Mouse (Mus musculus) layer of hippocampus, postnatal 10 days (tissue): ENCODE measurements around the gene Rpap2. TPM values are rescaled to one million over a fixed set of nuclear protein-coding genes. Genes with fewer than 3 reads are reported as not detected.
A peak's percentile ranks its signal among the peaks of the same experiment; 100 is the strongest.

ENCODE experiments used
- DNase-seq, 2 experiments: peaks; one replicate each; pipeline ENCODE4 v3.0.0; 2021; ENCODE audit warnings: low spot score in 2 of 2
- long read RNA-seq: library from polyadenylated mRNA; stranded (forward); transcript quantifications from one replicate; pipeline ENCODE4 v2.0.0, GENCODE M21; 2023
- total RNA-seq, 2 experiments: library from RNA; stranded (reverse); gene quantifications; 2 replicates each; pipeline ENCODE4 v1.2.3; 2021

Rpap2 gene
- 10 to 100 TPM; 21.8 to 21.9 TPM for total RNA-seq
- long read RNA-seq, transcript Rpap2-201 (13 exons, 2,268 nt), result major isoform, 10 of 38 reads
- long read RNA-seq, partial matches to known transcripts, result 18 of 38 reads
- long read RNA-seq, other reads (novel, unspliced or antisense), result 8 of 38 reads

GRCm38 (mm10) chr5:107597301-107598077 is at the start of gene Rpap2, which contains the start of gene Glmn:
Rpap2 (plus strand) TSS chr5:107597373.
Glmn (minus strand) TSS chr5:107597888.
- DNase-seq, result peak; percentile 81 to 85

DNA sequence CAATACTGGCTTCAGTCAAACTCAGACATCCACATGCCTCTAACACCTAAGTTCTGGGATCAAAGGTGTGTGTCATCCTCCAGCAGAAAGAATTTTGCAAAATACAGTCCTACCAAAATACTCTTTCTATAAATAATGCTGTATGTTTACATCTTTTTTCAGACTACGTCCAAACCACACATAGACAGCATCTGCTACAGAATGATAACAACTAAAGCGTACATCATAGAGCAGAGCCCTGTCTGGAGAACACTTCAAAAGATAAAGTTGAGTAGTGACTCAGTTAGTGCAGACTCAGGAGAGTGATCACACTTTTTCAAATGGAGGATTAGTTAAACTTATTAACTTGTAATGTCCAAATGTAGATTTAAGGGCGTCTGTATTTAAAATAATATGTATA is 49.2 kb upstream of the Rpap2 start:
- DNase-seq, result no peak

DNA sequence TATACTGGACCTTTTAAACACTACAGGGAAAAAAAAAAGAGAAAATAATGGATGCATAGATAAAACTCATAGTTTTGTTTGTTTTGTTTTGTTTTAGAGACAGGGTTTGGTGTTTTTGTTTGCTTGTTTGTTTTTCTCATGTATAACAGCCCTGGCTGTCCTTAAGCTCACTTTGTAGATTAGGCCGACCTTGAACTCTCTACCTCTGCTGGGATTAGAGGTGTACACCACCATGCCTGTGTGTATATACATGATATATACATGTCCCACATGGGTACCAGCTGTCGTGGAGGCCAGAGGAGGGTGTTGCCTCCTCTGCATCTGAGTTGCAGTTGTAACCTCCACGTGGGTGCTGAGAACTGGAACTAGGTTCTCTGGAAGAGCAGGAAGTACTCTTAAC is 48.7 kb upstream of the Rpap2 start:
- no peak for DNase-seq

- DNase-seq, result no peak
Measured at GRCm38 (mm10) chr5:107554336-107554735, 42.8 kb upstream of the Rpap2 start.

DNA sequence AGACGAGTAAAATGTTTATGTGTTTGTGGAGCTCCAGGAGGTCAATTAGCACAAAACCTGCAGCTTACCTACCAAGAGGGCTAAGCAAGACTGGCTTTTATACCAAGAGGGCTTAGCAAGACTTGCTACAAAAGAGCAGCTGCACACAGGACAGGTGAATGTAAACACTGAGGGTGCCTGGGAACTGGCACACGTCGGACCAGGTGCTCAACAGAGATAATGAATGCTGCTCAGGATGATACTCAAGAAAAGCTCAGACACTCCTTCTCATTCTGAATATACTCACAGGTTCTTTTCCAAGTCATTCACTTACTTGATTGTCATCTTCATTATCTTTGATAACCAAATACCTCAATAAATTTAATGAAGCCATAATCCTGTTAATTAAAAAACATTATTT is 40.2 kb upstream of the Rpap2 start:
- DNase-seq, result no peak

DNA sequence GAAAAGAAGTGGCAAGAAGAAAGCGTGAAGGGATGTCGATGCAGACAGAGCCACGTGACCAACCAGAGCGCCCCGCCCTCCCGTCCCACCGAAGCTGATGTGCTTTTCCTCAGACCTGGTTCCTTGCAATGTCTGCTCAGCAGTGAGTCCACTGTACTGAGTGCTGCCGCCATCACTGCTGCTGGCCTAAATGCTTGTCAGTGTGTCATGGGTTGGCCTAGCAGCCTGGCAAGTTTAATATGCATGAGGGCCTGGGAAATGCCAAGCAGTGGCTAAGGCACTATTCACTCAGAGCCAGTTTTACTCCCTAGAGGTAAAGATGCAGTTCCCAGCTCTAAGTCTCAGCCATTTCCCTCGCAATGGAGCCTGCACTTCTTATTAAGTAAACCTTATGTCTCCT is 28.0 kb upstream of the Rpap2 start:
- no peak for DNase-seq

GRCm38 (mm10) chr5:107598380-107598779 is 1.2 kb downstream of the Rpap2 start:
- DNase-seq, result no peak

GRCm38 (mm10) chr5:107611224-107611623 is 14.1 kb downstream of the Rpap2 start:
- peak; percentile 72 to 77 for DNase-seq

GRCm38 (mm10) chr5:107617986-107618385 is 20.8 kb downstream of the Rpap2 start:
- no peak for DNase-seq

DNA sequence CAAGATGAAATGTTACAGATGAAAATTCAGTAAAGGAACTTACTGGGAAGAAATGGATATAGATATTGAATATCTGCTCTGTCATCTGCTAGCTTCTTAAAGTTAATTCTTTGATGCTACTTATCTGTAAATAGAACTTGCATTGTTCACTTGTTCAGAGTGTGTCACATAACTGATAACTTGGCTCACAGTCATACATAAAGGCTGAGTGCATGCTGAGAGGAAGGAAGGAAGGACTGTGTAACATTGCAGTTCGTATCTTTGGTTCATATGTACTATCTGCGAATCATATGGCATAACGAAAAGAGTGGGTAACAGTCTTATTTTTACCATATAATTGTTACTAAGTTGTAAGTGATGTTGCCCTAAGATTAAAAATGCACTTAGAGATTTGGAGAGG is 24.2 kb downstream of the Rpap2 start:
- DNase-seq, result no peak

DNA sequence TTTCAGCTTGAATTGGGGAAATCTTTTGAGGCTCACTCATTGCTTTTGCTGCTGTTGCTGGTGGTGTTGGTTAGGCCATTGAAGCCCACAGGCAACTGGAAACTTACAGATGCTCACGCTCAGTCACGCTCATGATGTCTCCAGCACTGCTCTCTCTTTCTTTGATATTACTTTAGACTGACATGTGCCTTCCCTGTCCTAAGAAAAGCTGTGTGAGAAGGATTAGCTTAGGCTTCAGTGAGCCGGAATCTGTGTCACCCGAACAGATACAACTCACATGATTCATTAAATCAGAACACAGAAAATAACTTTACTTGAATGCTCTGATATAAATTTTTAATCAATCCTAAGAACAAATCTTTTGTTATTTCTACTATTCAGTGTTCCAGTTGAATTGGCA is 36.5 kb downstream of the Rpap2 start:
- no peak for DNase-seq

- no peak for DNase-seq
Measured at GRCm38 (mm10) chr5:107637106-107637505, 39.9 kb downstream of the Rpap2 start.

DNA sequence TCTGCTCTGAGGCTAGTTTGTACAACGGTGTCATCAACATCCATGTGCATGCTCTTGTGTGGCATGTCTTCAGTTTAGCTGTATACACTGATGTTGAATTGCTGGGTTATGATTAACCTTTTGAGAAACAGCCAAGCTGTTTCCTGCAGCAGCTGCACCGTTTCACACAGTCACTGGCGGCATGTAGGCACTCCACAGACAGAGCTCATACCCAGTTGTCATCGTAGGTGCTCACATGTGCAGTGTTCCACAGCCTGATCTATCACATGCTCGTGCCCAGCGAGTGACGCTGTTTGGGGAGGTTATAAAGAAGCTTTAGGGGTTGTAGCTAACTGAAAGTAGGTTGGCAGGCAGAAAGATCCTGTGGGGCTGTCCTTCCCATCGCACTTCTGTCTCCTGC is 41.2 kb downstream of the Rpap2 start:
- DNase-seq, result no peak

DNA sequence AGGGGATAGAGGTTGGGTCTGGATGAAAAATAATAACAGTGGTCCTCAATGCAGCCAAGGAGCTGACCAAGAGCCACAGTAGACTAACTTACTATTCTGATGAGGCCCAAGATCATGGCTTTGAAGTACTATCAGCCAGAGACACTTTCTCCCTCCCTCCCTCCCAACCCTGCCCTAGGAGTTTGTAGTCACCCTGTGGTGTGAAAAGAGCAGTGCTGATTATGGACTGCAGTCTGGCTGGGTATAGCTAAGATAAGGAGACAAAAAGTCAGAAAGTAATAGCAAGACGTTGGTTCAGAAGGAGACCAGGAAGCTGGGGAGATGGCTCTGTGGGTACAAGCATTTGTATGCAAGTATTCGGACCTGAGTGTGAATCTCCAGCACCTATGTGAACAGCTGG is 47.4 kb downstream of the Rpap2 start:
- no peak for DNase-seq

- DNase-seq, result no peak
Measured at GRCm38 (mm10) chr5:107645935-107646334, 48.8 kb downstream of the Rpap2 start.

- no peak for DNase-seq
Measured at GRCm38 (mm10) chr5:107647580-107647979, 50.4 kb downstream of the Rpap2 start.

GRCm38 (mm10) chr5:107648552-107649125 is 51.5 kb downstream of the Rpap2 start:
- DNase-seq, result no peak

DNA sequence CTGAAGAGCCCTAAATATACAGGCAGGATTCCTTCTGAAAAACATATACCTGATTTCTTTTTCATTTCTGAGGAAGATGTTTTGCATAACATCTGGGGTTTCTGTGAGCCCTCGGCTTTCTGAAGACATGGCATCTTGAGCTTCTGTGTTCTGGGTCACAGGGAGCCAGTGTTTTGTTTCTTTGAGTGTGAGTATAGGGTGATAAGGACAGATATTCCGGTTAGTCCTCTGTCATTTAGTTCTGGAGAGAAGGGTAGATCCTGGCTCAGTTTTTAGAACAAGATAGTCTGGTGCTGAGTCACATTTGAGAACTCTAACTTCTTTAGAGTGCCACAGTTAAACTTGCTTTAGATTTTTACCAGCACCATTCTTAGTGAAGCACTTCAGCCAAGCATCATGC is 52.5 kb downstream of the Rpap2 start:
- no peak for DNase-seq

DNA sequence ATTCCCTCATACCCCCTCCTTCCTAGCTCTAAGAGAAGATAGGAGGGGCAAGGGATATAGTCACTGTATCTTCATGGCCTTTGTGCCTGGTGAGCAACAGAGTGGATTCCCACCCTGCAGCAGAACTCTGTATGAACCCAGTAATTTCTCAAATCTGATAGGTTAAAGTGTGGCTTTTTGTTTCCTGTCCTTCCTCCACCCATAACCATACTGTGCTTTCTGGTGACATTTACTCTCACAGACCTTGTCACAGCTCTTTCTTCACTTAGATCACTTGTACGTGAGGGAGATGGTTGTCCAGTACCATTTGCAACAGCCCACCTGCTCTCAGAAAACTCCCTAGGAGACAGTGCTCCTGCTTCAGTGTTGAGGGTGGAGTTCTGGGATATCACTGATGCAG is 53.3 kb downstream of the Rpap2 start:
- DNase-seq, result no peak

GRCm38 (mm10) chr5:107652055-107652660 is 55.0 kb downstream of the Rpap2 start:
- no peak for DNase-seq

DNA sequence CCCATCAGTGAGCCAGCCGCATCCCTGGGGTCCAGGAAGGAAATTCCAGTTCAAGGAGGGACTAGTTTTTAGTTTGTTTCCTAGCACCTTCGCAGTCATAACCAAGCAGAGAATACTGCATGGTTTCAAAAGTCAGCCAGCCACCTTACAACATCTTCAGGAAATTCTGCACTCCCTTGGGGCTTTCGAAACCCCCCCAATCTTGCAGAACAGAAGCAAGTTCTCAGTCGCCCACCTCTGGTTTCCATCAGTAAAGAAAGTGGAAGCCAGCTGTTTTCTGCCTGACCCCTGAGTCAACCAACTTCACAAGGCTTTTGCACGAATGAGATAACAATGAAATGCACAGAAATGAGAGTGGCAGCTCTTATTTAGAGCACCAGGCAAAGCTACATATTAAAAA is 81.2 kb downstream of the Rpap2 start:
- no peak for DNase-seq

DNA sequence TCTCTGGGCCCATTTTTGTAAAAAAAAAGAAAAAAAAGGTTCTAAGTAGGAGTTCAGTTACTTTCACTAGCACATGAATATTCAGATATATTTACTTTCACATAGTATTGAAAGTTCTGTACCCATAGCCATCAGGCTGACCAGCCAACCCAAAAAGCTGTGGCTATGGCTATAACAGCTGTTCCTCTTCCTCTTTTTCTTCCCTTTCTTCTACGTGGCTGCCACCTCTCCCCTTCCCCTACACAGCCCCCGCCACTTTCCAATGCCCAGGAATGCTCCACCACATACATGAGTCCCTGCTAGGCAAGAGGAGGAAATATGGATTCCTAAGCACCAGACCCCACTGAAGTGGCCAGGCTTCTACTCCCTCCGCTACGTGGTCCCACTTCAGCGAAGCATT is 84.1 kb downstream of the Rpap2 start:
- no peak for DNase-seq
